Mouse (Mus musculus): ENCODE data around the gene Wbp2.
A peak's percentile ranks its signal among the peaks of the same experiment; 100 is the strongest.

Wbp2 gene

DNA sequence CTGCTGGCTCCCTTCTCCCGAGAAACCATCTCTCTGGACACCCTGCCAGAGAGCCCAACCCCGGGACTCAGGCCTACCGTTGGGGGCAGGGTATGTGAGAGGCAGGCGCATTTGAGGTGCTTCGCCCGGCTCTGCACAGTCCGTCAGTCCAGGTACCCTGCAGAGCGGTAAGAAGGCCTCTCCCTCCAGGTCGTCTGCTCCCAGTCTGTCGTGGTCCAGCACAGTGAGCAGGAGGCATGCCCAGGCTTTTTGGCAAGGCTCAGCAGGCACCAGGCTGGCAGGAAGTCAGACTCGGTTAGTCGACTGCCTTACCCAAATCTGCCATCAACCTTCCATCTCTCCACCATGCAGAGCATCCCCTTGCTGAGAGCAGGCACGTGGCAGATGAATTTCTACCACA, 23.2 kb downstream of the Wbp2 start:
- DNase-seq (ENCODE audit: extremely low read depth, low read depth), result no peak

DNA sequence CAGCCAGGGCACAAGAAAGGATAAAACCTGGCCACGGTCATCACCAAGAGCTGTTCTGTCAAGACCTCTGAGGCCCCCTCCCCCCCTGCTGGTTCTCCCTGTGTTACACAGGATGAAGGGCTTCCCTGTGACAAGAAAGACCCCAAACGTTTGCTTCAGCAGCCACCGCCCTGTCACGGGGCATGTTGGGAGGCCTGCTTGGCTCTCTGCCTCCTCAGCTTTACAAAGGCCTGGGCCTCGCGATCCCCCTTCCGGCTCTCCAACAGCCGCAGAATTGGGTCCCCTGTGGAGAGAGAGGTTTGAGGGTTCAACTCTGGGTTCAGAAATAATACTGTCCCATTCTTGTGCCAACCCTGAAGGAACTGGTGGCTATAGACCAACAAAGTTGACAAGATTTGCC, 24.3 kb downstream of the Wbp2 start:
- no peak for DNase-seq (ENCODE audit: extremely low read depth, low read depth)

GRCm38 (mm10) chr11:116061641-116062415, 25.0 kb downstream of the Wbp2 start:
- no peak for DNase-seq (ENCODE audit: extremely low read depth, low read depth)

DNA sequence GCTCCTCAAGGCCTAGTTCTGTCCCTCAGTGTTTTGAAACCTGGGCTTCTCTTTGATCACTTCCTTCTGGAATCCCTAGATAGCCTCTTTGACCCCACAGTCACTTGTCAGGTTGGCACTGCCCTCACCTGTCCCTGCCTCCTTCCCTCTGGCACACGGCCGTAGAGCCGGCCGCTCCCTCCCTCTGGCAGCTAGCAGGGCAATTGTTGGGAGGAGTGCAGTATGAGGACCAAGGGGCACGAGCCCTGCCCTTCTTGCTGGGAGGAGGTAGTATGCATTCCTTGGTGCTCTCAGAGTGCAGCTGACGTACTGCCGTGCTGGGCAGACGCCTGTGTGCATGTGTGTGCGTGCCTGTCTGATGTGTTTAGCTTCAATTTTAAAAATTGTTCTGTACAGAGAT, 26.2 kb downstream of the Wbp2 start:
- no peak for DNase-seq (ENCODE audit: extremely low read depth, low read depth)

DNA sequence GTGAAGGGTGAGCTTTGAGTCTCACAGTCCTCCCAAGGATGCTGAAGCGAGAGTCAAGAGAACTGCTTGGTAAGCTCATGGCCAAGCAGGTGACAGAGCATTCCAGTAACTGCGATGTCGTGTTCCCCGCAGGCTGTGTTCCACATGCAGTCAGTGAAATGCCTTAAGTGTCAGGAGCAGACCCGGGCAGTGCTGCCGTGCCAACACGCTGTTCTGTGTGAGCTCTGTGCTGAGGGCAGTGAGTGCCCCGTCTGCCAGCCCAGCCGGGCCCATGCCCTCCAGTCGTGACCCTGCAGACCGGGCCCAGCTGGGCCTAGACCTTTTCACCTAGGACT, 27.1 kb downstream of the Wbp2 start:
- no peak for DNase-seq (ENCODE audit: extremely low read depth, low read depth)

DNA sequence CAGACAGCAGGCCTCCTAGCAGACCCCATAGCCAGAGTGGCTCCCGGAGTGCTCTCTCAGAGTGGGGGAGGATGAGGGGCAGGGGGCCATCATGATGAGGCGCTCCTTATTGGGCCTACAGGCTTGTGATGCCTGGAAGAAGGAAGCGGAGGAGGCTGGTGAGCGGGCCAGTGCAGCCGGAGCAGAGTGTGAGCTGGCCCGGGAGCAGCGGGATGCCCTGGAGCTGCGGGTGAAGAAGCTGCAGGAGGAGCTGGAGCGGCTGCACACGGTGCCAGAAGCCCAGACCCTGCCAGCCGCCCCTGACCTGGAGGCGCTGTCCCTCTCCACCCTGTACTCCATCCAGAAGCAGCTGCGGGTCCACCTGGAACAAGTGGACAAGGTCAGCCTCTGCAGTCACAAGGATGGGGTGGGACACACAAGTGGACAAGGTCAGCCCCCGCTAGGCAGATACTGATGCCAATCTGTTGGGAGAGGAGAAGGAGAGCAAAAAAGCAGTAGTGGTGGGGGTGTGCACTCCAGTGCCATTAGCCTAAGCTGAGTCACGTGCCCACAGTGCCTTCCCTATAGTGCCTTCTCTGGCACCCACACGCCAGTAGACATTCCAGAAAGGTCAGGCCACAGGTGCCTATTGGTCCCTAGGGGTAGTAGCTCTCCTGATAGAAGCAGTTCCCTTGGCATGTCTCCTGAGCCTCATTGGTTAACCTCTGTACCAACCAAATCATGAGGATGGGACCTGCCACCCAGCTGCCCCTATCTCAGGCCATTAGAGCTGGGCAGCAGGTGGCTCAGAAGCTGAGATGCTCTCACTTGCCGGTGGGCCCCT, 27.7 kb downstream of the Wbp2 start:
- DNase-seq (ENCODE audit: extremely low read depth, low read depth), result no peak

- DNase-seq (ENCODE audit: extremely low read depth, low read depth), result no peak
These were observed 28.7 kb downstream of the Wbp2 start for GRCm38 (mm10) chr11:116058022-116058614.

GRCm38 (mm10) chr11:116057237-116057881, 29.4 kb downstream of the Wbp2 start:
- peak; percentile 85 for DNase-seq (ENCODE audit: extremely low read depth, low read depth)

GRCm38 (mm10) chr11:116055873-116056272, 30.9 kb downstream of the Wbp2 start:
- DNase-seq (ENCODE audit: extremely low read depth, low read depth), result no peak

DNA sequence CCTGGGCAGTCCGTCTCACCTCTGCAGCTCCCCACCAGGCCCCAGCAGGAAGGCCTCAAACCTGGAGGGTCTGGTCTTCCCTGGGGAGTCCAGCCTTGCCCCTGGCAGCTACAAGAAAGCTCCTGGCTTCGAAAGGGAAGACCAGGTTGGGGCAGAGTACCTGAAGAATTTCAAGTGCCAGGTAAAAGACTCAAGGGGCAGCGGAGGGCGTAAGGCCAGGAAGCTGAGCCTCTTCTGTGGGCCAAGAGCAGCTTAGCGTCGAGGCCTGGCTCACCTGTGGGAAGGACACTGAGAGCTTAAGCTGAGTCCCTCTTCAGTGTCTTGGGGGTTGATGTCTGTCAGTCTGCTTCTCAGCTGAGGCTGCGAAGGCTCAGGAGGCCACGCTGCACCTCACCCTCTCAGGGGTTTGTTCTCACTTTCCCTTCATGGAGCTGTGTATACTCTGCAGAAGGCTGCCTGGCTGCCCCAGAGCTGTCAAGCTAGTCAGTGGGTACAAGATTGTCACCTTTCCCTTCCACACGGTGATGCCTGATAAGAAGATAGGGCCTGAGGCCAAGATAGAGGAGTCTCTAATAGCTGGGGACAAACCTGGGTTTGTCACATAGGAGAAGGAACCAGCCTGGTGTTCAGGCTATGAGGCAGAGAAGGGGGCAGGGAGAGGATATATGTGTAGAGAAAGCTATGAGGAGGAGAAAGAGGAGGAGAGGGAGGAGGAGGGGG, 33.1 kb downstream of the Wbp2 start:
- DNase-seq (ENCODE audit: extremely low read depth, low read depth), result peak; percentile 29

- DNase-seq (ENCODE audit: extremely low read depth, low read depth), result no peak
These were observed 36.6 kb downstream of the Wbp2 start for GRCm38 (mm10) chr11:116050196-116050595.

- no peak for DNase-seq (ENCODE audit: extremely low read depth, low read depth)
These were observed 37.2 kb downstream of the Wbp2 start for GRCm38 (mm10) chr11:116049610-116050009.

GRCm38 (mm10) chr11:116045173-116045572, 41.6 kb downstream of the Wbp2 start:
- DNase-seq (ENCODE audit: extremely low read depth, low read depth), result no peak

DNA sequence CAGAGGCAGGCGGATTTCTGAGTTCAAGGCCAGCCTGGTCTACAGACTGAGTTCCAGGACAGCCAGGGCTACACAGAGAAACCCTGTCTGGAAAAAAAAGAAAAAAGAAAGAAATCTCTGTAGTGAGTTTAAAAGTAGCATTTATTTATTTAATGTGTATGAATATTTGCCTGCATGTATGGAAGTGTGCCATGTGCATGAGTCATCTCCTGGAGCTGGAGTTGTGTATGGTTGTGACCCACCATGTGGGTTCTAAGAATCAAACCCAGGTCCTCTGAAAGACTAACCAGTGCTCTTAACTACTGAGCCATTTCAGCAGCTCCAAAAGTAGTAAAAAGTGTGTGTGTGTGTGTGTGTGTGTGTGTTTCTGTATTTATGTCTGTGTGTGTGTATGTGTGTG, 43.5 kb downstream of the Wbp2 start:
- DNase-seq (ENCODE audit: extremely low read depth, low read depth), result no peak

- no peak for DNase-seq (ENCODE audit: extremely low read depth, low read depth)
These were observed 44.2 kb downstream of the Wbp2 start for GRCm38 (mm10) chr11:116042372-116043138.

DNA sequence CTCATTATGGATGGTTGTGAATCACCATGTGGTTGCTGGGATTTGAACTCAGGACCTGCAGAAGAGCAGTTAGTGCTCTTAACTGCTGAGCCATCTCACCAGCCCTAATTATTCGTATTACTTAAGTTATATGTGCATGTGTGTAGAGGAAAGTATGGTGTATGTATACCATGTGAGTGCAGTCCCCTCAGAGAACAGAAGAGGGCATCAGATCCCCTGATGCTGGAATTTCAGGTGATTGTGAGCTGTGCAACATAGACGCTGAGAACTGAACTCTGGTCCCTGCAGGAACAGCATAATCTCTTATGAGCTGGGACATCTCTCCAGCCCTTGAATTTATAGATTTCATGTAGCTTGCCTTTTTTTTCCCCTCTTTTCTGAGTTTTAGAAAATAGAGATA, 45.0 kb downstream of the Wbp2 start:
- no peak for DNase-seq (ENCODE audit: extremely low read depth, low read depth)

GRCm38 (mm10) chr11:116040593-116040992, 46.2 kb downstream of the Wbp2 start:
- DNase-seq (ENCODE audit: extremely low read depth, low read depth), result no peak

GRCm38 (mm10) chr11:116037826-116038225, 49.0 kb downstream of the Wbp2 start:
- DNase-seq (ENCODE audit: extremely low read depth, low read depth), result no peak

DNA sequence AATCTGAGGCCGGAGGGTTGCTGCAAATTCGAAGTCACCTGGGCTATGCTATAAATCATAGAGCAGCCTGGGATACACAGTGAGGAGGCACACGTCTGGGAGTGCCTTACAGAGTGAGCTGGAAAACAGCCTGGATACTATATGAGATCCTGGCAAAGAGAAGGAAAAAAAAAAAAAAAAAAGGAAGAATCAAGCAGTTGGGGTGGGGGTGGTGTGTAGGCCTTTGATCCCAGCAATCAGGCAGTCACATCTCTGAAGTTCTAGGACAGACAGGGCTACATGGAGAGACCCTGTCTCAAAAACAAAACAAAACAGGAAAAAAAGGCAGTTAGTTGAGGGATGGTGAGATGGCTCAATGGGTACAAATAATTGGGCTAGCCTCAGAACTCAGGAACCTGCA, 50.1 kb downstream of the Wbp2 start:
- DNase-seq (ENCODE audit: extremely low read depth, low read depth), result no peak

DNA sequence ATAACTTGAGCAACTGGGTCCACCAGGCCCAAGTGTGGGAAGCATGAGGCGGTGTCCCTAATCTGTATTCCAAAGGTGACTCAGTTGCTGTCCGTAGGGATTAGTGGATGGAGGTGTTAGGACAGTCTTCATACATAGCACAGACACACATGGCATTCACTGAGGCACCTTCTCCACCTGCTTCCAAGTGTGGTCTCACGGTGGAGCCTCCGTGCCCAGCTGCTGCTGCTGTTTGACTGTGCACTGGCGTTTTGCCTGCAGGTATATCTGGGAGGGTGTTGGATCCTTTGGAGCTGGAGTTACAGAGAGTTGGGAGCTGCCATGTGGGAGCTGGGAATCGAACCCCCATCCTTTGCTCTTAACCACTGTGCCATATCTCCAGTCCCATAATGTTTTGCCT, 52.2 kb downstream of the Wbp2 start:
- DNase-seq (ENCODE audit: extremely low read depth, low read depth), result no peak
